Comparison of ENCODE assay signal across 16 mouse cellular contexts in the genomic region with DNA sequence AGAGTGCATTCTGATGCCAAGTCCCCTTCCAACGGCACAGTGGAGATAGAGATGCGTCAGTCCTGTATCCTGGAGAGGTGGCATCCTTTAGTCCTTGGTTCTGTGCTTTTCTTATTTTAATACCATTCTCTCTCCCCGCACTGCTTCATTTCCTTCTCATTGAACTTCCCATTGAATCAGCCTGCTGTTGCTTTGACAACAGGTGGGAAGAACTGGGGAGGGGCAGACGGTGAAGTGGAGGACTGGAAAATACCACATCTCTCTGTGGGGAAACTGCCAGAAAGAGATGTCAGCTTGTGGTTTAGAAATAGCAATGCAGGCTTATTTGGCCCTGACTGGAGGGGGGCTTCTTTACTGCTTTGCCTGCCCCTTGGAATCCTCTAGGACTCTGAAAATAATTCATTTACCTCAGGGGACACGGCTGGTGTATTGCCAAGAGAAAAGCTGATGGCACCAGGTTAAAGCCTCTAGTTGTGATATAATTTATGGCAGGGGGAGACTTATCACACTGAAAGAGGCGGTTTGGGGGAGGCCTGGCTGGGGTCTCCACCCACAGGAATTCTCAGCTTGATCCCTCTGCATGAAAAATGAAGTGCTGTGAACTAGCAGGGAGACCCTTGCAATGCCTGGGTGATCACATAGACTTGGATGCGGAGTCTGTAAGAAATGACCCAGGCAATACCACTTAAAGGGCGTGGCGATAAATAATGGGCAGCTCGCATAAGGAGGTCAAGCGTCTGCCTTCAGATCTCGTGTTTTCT.
DNase-seq lines count a peak whose midpoint lies in the region; ATAC-seq and TF ChIP-seq lines count a peak whose summit lies in the region.
"Had no signal": no experiment of that assay in that cellular context is flagged by ENCODE, and none has a peak within 500 bp of the region (broad histone marks: within the 10 kb centered on the region; RNA-seq: fewer than 3 reads in every experiment).

No protein-coding gene starts in this region.

- peak; percentile 31 for DNase-seq in kidney, postnatal 0 days (ENCODE audit: low spot score)
- DNase-seq in kidney, adult 11 months, result no peak
- DNase-seq in ES-CJ7 (ENCODE audit: low read depth, low spot score), result peak; percentile 56
- peak; percentile 7 to 12 for DNase-seq in layer of hippocampus, adult 8-10 months (ENCODE audit: low spot score in 2 of 2)
- no peak for DNase-seq in c-Kit-positive CD71-positive TER-119-positive erythroid progenitor cells, embryonic 14.5 days (ENCODE audit: low spot score)
- no peak for DNase-seq in retina, embryonic 14.5 days (ENCODE audit: low spot score)
- DNase-seq: cerebellum, adult 9-10 months; gastrocnemius, postnatal 14 days; lung, adult 2 months; thymus, adult 2 months had no signal

- WGBS in kidney, postnatal 0 days, result 26% methylated on average over 12 of the region's 12 CpGs

- TF ChIP-seq POLR2A in ES-Bruce4 (IDR thresholded peaks at IDR 0.05; ENCODE audit: insufficient read depth, low read length), result no peak

- no peak overlapping the region for H3K4me2 ChIP-seq in kidney, postnatal 0 days (ENCODE audit: low read length)
- H3K4me2 ChIP-seq: embryonic facial prominence, embryonic 13.5 days; forebrain, embryonic 13.5 days; heart, embryonic 13.5 days had no signal

- 0 out of 2 replicates have a peak, but pooled peaks cover 4% of the 10 kb centered on the region for H3K4me1 ChIP-seq in kidney, postnatal 0 days (replicated peaks; ENCODE audit: insufficient read depth, low read length)
- H3K4me1 ChIP-seq in ES-Bruce4 (ENCODE audit: control insufficient read depth, insufficient read depth, low read length), result no peaks in the 10 kb centered on the region
- H3K4me1 ChIP-seq: forebrain, embryonic 13.5 days; heart, embryonic 13.5 days had no signal

- no peak for ATAC-seq in kidney, postnatal 0 days (replicated peaks; ENCODE audit: low FRiP score, low read depth)
- ATAC-seq: forebrain, embryonic 13.5 days; midbrain, embryonic 16.5 days; Patski had no signal

- H3K27ac ChIP-seq in kidney, postnatal 0 days, result no peak overlapping the region
- no peak overlapping the region for H3K27ac ChIP-seq in ES-Bruce4 (ENCODE audit: insufficient read depth, low read length)
- H3K27ac ChIP-seq: embryonic facial prominence, embryonic 13.5 days; forebrain, embryonic 13.5 days; heart, embryonic 13.5 days had no signal

- no peak for TF ChIP-seq CTCF in kidney, postnatal 0 days (IDR thresholded peaks at IDR 0.05; ENCODE audit: low read depth)
- TF ChIP-seq CTCF in ES-Bruce4 (IDR thresholded peaks at IDR 0.05; ENCODE audit: low read depth, low read length), result no peak

- H3K9ac ChIP-seq in kidney, postnatal 0 days (ENCODE audit: low read depth, low read length), result no peak overlapping the region
- H3K9ac ChIP-seq in ES-Bruce4 (ENCODE audit: low read depth, poor library complexity, severe bottlenecking), result no peak overlapping the region
- H3K9ac ChIP-seq: embryonic facial prominence, embryonic 13.5 days; forebrain, embryonic 13.5 days; heart, embryonic 13.5 days had no signal

- H3K27me3 ChIP-seq in kidney, postnatal 0 days (ENCODE audit: insufficient read depth, low read length), result no peaks in the 10 kb centered on the region
- H3K27me3 ChIP-seq in ES-Bruce4 (ENCODE audit: control insufficient read depth, insufficient read depth, low read length, poor library complexity, severe bottlenecking), result no peaks in the 10 kb centered on the region
- H3K27me3 ChIP-seq: embryonic facial prominence, embryonic 13.5 days; forebrain, embryonic 13.5 days; heart, embryonic 13.5 days had no signal

- TF ChIP-seq EP300 in ES-Bruce4 (IDR thresholded peaks at IDR 0.05; ENCODE audit: insufficient read depth, low read depth, low read length), result 0 out of 2 replicates have a peak, but pooled peaks have one; percentile 11

- no peak overlapping the region for H3K4me3 ChIP-seq in kidney, postnatal 0 days (replicated peaks; ENCODE audit: low read depth, low read length)
- no peak overlapping the region for H3K4me3 ChIP-seq in ES-Bruce4 (ENCODE audit: low read depth, low read length)
- H3K4me3 ChIP-seq: embryonic facial prominence, embryonic 13.5 days; forebrain, embryonic 13.5 days; heart, embryonic 13.5 days had no signal

- H3K36me3 ChIP-seq in kidney, postnatal 0 days (ENCODE audit: insufficient read depth, low read length), result no peaks in the 10 kb centered on the region
- H3K36me3 ChIP-seq in ES-Bruce4 (ENCODE audit: control insufficient read depth, insufficient read depth, low read length, poor library complexity, severe bottlenecking), result no peaks in the 10 kb centered on the region
- H3K36me3 ChIP-seq: embryonic facial prominence, embryonic 13.5 days; heart, embryonic 13.5 days had no signal

- no peaks in the 10 kb centered on the region for H3K9me3 ChIP-seq in kidney, postnatal 0 days (replicated peaks; ENCODE audit: low read length)
- H3K9me3 ChIP-seq in ES-Bruce4 (replicated peaks; ENCODE audit: control insufficient read depth, insufficient read depth, low read length, poor library complexity, severe bottlenecking), result no peaks in the 10 kb centered on the region
- H3K9me3 ChIP-seq: embryonic facial prominence, embryonic 13.5 days; forebrain, embryonic 13.5 days had no signal

Comparison
In these comparisons a context has a peak if more than half of its experiments do, and no peak if none do; other contexts are left out.
1. DNase-seq: peak in kidney, postnatal 0 days (single experiment), ES-CJ7 (single experiment) and layer of hippocampus, adult 8-10 months (2 of 2); none in kidney, adult 11 months (single experiment), c-Kit-positive CD71-positive TER-119-positive erythroid progenitor cells, embryonic 14.5 days (single experiment) and retina, embryonic 14.5 days (single experiment).